Mouse (Mus musculus) ovary, postnatal 14 days (tissue): ENCODE measurements around the gene St8sia1.

ENCODE experiments used
- DNase-seq: peaks from one replicate; pipeline ENCODE4 v3.0.0; 2022; ENCODE audit warnings: low spot score

Gene St8sia1

GRCm38 (mm10) chr6:142823008-142823787, 141.1 kb downstream of the St8sia1 start:
- no peak for DNase-seq

GRCm38 (mm10) chr6:142818306-142818705, 145.9 kb downstream of the St8sia1 start:
- no peak for DNase-seq

- no peak for DNase-seq
Observed at GRCm38 (mm10) chr6:142815513-142815912, 148.7 kb downstream of the St8sia1 start.

- peak; percentile 67 for DNase-seq
Observed at GRCm38 (mm10) chr6:142814495-142814921, 149.7 kb downstream of the St8sia1 start.

GRCm38 (mm10) chr6:142814011-142814410, 150.2 kb downstream of the St8sia1 start:
- no peak for DNase-seq

GRCm38 (mm10) chr6:142812969-142813368, 151.3 kb downstream of the St8sia1 start:
- no peak for DNase-seq

- DNase-seq, result no peak
Observed at GRCm38 (mm10) chr6:142810239-142810638, 154.0 kb downstream of the St8sia1 start.

- DNase-seq, result no peak
Observed at GRCm38 (mm10) chr6:142809373-142810098, 154.7 kb downstream of the St8sia1 start.

- DNase-seq, result no peak
Observed at GRCm38 (mm10) chr6:142806326-142806725, 157.9 kb downstream of the St8sia1 start.

GRCm38 (mm10) chr6:142804402-142804801, 159.8 kb downstream of the St8sia1 start, which contains the start of gene Sult6b2:
Gene Sult6b2, minus strand, starts transcription at chr6:142804502.
- no peak for DNase-seq

GRCm38 (mm10) chr6:142802617-142803525, 161.4 kb downstream of the St8sia1 start:
- no peak for DNase-seq

- no peak for DNase-seq
Observed at GRCm38 (mm10) chr6:142801687-142802086, 162.6 kb downstream of the St8sia1 start.

GRCm38 (mm10) chr6:142799704-142800374, 164.4 kb downstream of the St8sia1 start:
- DNase-seq, result no peak

- no peak for DNase-seq
Observed at GRCm38 (mm10) chr6:142798837-142799236, 165.4 kb downstream of the St8sia1 start.

GRCm38 (mm10) chr6:142797996-142798395, 166.3 kb downstream of the St8sia1 start:
- no peak for DNase-seq

- no peak for DNase-seq
Observed at GRCm38 (mm10) chr6:142795655-142796441, 168.4 kb downstream of the St8sia1 start.

GRCm38 (mm10) chr6:142795087-142795486, 169.2 kb downstream of the St8sia1 start:
- no peak for DNase-seq

GRCm38 (mm10) chr6:142793468-142793867, 170.8 kb downstream of the St8sia1 start:
- no peak for DNase-seq

- DNase-seq, result no peak
Observed at GRCm38 (mm10) chr6:142792241-142792968, 171.8 kb downstream of the St8sia1 start.

- DNase-seq, result no peak
Observed at GRCm38 (mm10) chr6:142789736-142790135, 174.5 kb downstream of the St8sia1 start.
